Mouse (Mus musculus) 3T3-L1 (cell line): ENCODE results near the gene Tnfsf15.

Source experiments
- DNase-seq: peaks from one replicate; pipeline ENCODE4 v3.0.0-alpha.2; 2015; ENCODE audit warnings: low read depth, low spot score

Gene Tnfsf15

DNA sequence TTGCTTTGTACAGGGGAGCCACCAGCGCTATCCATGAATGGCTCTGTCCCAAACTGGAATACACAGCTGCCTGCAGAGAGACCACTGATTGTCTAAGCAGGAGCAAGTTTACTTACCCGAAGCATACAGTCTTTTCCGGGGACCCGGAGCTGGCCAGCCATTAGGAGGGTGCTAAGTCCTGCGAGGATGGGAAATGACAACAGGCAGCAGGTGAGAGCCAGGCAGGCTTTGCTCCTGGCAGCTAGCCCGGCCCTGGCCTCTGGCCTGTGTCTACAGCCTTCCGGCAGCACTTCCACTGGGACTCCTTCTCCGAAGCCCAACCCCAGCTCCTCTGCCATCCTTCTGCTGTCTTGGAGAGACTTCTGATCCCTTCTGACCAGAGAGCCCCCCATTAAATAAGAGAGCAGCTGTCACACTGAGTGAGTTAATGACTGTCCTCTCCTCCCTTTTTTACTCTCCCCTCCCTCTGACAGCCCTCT, at the start of gene Tnfsf15:
TSS of gene Tnfsf15 (minus strand) at position 421 of the 479 bp plus-strand sequence.
- DNase-seq, result no peak

DNA sequence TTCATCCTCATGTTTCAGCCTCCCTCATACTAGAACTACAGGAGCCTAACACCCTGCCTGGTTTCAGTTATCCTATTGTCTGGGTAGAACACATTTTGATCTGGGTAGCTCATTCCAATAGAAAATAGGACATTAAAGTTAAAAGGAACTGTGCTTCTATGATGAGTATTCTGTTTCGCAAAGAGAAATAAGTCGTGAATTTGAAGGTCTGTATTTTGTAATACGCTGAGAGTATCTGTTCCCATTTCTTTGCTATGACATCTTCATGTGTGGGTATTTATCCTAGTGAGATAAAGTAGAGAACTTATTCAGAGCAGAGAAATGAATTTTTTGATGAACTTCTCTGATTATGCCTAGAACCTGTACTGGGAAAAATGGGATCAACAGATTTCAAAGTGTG, 47.4 kb upstream of the Tnfsf15 start:
- no peak for DNase-seq

DNA sequence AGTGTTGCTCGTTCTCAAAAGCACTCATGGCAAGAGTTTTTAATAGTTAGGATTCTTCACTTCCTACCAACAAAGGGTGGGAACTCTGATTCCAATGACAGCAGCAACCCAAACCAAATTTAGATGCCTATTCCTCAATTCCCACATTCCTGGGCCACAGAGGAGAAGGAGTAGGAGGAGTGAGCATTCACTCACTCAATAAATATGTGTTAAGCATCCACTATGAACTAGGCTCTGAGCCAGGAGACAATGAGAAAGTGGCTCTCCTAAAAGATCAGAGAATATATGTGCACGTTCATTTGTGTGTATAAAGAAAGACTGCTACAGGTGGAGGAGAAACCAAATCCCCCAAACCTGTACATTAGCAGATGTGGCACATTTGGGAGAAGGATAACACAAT, 40.6 kb upstream of the Tnfsf15 start:
- DNase-seq, result peak; percentile 70

DNA sequence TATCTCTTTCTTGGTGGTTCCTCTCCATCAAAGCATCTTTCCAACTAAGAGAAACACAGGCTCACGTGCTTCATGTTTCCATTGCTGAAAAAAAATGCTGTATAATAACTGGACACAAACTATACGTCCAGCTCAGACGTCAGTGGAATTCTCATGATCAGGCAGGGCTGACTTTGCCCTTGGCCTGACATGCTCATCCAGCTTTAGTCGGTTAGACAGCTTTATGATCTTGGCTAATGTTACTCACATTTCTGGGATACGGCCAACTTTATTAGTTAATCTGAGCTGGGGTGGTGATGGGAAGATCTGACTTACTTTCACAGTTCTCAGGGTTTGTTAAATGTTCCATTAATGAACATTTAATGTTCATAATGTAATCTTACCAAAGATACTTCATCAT, 38.9 kb upstream of the Tnfsf15 start:
- DNase-seq, result no peak

DNA sequence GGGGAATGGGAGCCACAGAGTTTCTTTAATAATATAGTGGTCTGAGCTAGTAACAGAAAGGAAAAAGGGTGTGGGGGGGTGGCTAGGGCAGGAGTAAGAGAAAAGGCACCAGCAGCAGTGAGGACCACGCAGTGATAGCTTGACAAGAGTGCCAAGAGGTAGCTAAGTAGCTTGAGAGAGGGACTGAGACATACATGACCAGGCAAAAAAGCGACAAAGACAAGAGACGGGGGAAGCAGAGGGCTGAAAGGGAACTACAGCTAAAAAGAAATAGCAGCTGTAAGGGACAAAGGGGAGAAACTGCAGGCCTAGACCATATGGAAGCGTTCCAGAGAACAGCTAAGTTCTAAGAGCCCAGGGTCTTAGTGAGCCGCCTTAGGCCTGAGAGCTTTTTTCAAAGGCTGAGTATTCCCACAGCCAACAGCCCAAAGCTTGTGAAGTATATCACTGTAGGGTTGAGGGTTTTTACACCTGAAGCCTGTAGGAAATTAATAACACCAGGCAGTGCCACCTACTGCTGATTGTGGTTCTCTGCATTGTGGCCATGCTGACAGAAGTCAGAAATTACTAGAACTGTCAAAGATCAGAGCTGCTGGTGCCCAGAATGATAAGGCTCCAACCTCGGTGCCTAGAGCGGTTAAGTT, 38.2 kb upstream of the Tnfsf15 start:
- no peak for DNase-seq

DNA sequence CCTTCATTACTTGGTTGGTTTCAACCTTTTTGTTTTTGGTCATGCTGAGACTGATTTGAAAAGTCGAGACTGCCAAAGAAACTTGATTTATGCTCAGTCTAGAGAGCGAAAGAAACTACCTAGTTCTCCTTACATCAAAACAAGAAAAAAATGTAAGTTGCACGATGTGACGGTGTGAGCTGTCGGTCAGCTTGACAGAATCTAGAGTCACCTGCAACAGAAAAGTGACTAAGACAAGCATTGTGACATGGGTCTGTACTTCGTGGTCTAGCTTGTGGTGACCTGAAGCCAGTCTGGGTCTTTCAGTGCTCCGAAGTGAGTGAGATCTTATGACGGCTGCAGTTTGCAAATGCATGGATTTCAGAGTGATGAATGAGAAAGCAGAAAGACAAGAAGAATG, 32.3 kb upstream of the Tnfsf15 start:
- no peak for DNase-seq

DNA sequence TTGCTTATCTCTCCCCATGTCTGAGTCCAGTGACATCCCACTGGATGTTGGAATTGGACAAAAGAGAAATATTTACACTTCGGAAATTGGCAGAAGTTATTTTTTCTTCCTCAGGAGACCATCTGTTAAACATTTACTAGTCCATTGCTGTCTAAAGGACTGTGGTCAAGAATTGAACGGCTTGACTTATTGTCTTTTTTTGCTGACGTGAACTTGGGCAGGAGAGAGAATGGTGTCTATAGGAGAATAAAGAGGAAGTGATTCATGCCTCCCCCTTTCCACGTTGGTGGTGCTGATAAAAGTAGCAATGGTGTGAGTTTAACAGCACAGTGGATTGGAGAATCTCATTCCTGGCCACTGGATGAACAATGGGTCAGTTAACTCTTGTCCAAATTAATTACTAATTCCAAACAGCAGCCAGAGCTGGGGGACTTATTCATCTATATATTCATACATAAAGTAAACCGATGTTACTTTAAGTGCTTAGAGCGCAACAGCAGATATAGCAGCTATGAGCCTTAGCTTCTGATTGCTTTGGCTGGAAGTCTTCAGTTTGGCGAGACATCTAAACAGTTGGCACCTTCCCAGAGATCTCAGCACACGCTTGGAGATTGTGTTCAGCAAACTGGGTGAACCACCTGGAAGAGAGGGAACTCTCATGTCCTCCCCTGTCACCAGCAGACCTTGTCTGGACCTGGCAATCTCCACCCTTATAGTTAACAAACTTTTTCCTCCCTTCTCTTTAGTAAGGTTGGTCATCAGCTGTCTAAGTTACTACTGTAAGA, 28.6 kb upstream of the Tnfsf15 start:
- DNase-seq, result peak; percentile 61

DNA sequence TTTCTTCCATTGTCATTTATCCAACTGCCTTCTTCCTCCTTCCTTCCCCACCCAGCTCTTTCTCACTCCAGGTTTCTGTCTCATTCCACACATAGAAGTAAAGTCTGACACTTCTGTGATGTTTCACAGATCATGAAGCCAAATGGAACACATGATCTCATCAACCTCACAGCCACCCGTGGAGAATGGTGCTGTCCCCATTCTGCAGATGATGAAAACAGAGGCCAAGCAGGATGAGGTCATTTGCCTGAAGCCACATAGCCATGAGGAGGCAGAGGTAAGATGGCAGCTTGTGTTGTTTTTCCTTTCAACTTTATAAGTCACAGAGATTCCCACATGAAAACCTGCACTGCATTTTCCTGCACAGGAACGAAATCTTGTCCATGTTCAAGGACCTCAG, 27.6 kb upstream of the Tnfsf15 start:
- DNase-seq, result peak; percentile 42

DNA sequence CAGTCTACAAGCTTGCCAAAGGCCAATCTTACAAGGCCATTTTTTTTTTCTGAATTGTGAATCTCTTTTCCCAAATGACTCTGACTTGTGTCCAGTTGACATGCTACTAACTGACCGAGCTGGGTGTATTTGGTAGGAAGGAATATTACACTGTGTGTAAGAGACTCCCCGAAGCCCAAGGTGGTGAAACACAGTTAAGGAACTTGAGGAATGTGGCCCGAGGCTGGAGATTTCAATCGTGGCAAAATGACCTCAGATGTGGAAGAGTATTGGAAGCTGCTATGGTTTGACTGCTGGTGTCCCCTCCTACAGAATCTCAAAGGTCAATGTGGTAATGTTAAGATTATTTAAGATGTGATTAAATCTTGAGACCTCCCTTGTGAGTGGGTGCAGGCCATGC, 26.4 kb upstream of the Tnfsf15 start:
- DNase-seq, result peak; percentile 76

DNA sequence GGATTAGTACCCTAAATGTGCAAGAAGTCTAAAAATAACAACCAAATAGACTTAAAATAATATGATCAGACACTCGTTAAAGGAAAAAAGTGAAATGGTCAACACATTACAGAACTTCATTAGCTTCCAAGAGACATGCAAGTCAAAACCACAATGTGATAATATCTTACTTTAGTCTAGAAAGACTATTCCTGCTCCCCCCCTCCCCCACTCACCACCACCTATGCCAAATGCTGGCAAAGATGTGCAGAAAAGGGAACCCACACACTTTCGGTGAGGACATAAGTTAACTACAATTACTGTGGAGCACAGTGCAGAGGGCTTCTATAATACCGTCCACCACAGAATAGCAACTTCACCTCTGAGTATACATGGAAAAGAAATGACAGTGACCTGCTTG, 24.2 kb upstream of the Tnfsf15 start:
- no peak for DNase-seq

DNA sequence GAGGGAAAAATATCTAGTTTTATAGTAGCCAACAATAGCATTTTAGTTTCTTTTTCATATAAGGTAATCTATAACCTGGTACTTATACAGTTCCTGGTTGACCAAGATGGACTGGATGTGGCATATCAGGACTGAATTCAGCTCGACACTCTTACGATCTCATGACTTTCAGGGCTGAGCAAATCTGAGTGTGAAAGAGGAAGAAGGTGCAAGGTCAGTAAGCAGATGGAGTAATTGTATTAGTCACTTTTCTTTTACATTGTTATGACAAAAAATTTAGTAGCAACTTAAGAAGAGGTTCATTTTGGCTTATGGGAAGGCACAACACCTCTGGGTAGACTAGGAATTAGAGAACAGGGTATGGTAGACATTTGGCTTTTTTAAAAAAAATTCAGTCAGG, 20.1 kb upstream of the Tnfsf15 start:
- DNase-seq, result no peak

DNA sequence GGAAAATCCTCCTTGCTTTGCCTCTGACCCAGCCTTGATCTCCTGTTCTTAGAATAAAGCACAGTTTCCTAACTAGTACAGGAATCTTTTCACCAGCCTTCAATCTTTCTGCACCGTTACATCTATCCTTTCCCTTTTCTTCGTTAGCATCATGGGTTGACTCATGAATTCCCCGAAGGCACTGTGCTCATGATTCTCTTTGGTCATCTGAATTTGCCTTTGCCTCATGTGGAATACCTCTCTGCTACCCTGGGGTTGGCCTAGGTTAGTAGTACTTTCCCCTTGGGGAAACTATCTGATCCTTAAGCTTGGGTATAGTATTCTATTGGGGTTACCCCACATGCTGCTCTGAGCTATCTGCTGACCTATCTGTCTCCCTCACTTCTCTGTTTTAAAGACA, 15.0 kb upstream of the Tnfsf15 start:
- DNase-seq, result no peak

DNA sequence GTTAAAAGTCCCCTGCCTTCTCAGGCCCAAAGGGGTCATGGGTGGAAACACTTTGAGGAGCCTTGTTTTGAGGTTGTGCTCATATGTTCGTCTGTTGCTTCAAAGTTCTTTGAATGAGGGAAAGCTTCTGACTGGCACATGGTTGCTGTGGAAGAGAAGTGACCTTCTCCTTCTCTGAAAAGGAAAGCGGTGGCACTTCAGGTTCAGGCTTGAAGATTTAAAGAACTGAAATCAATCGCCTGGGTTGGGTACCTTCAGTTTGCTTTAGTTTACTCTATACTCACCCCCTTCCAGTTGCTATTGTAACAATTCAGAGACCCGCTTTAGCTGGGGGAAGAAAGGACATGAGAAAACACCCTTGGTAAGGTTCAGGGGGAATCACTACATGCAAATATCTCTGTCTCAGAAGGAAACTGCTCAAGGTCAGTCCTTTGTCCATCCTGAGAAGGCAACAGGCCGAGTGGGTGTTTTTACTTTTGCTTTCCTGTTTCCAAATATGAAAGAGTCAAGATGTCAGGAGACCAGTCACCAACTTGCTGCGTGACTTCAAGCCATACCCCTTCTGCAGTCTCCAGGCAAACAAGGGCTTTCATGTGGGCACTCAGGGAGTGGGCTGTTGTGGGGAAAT, 12.7 kb upstream of the Tnfsf15 start:
- no peak for DNase-seq

DNA sequence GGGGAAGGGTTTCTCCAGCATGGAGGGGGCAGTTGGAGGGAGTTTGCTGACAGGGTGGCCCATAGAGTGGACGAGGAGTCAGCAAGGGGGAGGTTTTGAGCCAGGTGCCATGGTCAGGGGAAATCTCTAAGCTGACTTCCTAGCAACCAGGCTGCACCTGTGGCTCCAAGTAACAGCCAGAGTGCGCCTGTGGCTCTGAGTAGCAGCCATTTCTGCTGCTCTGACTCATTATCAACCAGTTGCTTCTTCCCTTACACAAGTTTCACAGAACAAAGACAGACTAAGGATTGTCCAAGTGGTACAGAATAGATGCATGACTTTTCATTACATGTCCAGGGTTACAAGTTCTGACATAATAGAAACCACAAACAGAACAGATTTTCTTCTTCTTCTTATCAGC, 11.2 kb upstream of the Tnfsf15 start:
- DNase-seq, result peak; percentile 66

DNA sequence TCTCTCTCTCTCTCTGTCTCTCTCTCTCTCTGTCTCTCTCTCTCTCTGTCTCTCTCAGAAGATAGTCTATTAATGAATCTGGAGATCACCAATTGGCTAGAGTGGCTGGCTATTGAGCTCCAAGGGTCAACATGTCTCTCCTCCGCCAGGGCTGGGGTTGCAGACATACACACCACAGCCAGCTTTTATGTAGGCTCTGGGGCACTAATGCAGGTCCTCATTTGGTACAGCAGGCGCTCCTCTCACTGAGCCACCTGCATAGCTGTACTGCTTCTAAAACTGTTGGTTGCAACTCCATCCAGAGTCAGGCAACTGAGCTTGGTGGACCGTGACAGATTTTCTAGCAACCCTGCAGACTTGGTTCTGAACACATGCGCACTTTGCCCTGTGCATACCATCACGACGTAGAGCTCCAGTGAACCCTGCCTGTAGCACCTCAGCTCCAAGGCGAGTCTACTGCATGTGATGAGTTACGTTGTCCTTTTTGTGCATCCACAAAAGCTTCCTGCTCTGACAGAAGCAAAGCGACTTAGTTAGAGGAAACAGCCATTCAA, 9.6 kb upstream of the Tnfsf15 start:
- no peak for DNase-seq

DNA sequence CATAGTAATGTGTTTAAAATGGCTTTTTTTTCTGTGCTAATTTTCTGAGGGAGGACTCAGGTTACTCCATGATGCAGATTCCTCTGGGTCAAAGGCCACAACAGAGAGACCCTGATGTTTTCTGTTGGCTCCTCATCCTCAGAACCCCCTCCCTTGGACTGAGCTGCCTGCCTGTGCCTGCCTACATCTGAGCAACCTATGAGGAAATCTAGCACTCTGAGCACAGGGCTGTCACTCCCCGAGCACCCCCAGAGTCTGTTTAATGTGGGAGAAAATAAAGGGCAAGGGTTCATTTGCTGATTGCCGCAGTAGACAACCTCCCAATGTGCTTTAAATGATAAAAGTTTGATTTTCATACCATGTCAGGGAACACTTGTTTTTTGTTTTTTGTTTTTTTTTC, 8.9 kb upstream of the Tnfsf15 start:
- no peak for DNase-seq

DNA sequence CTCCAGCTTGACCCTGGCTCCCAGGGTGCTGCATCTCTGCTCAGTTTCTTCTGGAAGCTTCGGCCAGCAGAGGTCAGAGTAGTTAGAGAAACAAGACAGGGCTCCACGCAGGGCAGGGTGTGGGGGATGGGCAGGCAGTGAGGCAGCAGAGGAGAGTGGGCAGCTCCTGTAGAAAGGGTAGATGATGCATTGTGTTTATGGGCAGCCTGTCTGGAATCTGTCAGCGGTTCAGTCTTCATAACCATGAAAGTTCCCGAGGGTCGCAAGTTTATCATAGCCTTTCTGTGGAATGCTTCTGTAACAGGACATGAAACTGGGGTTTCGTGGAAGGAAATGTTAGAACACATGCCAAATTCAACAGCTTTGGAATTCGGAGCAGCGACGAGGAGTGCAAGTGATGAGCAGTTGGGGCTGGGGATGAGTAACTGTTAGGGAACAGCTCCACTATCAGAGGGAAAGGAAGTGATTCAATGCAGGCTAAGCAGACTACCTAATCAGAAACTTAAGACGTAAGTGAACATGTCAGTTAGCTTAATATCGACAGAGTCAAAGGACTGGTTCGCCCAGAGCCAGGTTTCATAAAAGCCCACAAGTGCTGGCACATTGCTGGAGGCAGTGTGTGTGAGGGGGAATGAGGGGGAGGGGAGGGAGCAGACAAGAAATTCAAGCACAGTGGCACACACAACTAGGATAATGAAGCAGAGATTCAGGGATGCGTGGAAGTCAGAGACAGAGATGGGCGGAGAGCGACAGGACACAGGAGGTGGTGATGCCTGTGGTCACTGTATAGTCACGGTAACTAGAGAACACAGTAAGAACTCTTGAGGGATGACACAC, 8.0 kb upstream of the Tnfsf15 start:
- DNase-seq, result peak; percentile 84

DNA sequence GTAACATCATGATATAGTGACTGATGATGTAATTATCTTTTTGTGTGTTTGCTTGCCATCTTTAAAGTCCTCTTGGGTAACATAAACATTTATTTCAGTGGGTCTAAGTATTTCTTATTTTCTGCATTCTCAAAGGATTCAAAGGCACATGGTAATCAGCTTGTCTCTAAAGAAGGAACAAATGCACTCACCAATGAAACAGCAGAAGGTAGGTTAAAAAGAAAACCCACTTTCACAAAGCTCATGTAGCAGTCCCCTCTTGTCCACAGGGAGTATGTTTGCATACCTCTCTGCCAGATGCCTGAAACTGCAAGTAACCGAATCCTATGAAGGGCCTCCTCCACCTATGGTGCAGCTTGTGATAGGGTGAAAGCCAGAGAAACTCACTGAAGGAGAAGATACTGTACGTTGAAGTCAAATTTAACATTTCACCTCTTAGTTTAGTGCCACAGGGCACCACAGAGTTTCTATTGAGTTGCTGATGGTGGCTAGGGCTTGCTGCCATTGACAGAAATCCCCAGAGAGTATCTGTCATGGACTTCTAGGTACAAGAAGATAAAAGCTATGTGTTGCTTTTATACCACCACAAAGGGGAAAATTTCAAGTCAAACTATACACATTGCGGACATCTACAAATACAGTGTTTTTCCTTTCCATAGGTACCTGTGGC, 3.3 kb upstream of the Tnfsf15 start:
- DNase-seq, result no peak

DNA sequence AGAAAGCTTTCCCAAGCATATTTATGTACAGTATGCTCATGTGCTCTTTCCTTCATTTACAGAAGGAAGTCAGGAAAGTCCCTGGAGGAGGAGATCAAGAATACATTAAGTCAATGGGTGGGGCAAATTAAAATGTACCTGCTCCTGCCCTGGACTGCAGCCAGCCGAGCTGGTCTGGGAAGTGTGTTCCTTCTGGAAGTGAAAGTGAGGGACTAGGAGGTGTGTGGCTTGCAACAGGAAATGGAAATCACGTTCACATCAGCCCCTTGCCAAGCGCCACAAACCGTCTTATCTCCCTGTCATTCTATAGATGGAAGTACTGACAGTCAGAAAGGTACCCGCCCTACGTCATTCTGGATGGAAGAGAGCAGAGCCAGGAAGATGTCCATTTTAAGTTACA, 358 bp upstream of the Tnfsf15 start:
- DNase-seq, result no peak

DNA sequence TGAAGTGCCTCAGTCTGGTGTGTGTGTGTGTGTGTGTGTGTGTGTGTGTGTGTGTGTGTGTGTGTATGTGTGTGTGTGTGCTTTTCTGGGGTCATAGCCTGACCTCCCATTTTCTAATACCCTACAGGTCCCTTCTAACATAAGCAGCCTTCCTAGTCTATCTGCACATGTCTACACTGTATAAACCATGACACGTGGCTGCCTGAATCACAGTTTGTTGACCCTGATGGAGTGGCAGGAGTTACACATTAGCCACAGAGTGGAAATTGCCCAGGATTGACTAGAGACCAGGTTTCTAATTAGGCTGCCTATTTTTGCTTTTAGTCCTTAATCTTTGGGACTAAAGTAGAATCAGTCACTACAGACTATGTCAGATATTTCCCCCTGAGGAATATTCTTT, 1.3 kb downstream of the Tnfsf15 start:
- DNase-seq, result no peak

DNA sequence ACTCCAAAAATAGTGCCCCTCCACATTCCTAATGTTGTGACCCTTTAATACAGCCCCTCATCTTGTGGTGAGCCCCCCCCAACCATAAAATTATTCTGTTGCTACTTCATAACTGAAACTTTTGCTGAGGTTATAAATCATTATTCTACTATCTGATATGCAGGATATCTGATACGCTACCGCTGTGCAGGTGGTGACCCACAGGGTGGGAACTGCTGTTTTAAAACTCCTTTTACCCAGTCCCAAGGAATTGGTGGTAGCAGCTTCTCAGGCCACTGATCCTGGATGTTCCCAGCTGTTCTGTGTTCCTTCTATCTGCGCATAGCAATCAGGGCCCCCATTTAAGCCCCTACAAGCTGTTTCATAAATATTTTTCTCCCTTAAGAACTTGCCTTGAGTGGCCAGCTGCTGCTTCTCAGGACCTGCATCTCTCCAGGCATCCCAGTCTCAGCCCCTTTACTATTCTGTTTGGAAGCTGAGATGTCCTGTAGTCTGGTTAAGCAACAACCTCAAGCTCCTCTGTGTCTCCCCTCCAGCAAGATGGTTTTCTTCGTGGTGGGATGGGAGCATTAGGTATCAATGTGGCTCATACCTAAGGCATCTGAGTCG, 2.0 kb downstream of the Tnfsf15 start:
- no peak for DNase-seq
